Mouse (Mus musculus) layer of hippocampus, postnatal 10 days (tissue): ENCODE results near the gene Olfr1311. TPM values are rescaled to one million over a fixed set of nuclear protein-coding genes. Genes with fewer than 3 reads are reported as not detected.
"Not testable (repeated sequence)": the region's sequence is repeated elsewhere in the genome, so short reads cannot be mapped to it uniquely, and the experiment has no call there.

Experiments
- DNase-seq, 2 experiments: peaks; one replicate each; pipeline ENCODE4 v3.0.0; 2021; ENCODE audit warnings: low spot score in 2 of 2
- long read RNA-seq: library from polyadenylated mRNA; stranded (forward); transcript quantifications from one replicate; pipeline ENCODE4 v2.0.0, GENCODE M21; 2023
- total RNA-seq, 2 experiments: library from RNA; stranded (reverse); gene quantifications; 2 replicates each; pipeline ENCODE4 v1.2.3; 2021

The Olfr1311 gene
- not detected for total RNA-seq
- long read RNA-seq, result 0 reads

GRCm38 (mm10) chr2:112024312-112024711 lies at the start of gene Olfr1311:
Gene Olfr1311, minus strand, starts transcription at chr2:112024412.
- DNase-seq, result no peak

- no peak for DNase-seq
These were observed 25.9 kb upstream of the Olfr1311 start, which contains the start of gene Olfr1312 for GRCm38 (mm10) chr2:112050138-112050537. Gene Olfr1312, minus strand, starts transcription at chr2:112050238.

GRCm38 (mm10) chr2:112026971-112027370 lies 2.8 kb upstream of the Olfr1311 start:
- not testable (repeated sequence) for DNase-seq

GRCm38 (mm10) chr2:112014900-112015299 lies 9.3 kb downstream of the Olfr1311 start:
- no peak for DNase-seq

- no peak for DNase-seq
These were observed 11.6 kb downstream of the Olfr1311 start, which contains the start of gene Olfr1310 for GRCm38 (mm10) chr2:112012608-112013007. Gene Olfr1310, minus strand, starts transcription at chr2:112012708.

- DNase-seq, result no peak
These were observed 34.0 kb downstream of the Olfr1311 start, which contains the start of gene Olfr1309 for GRCm38 (mm10) chr2:111990181-111990580. Gene Olfr1309, minus strand, starts transcription at chr2:111990281.

Other genes starting within 250 kb of the Olfr1311 start
- gene Olfr1302, start 247.0 kb downstream of the Olfr1311 start, total RNA-seq, result not detected
- gene Olfr1303, start 204.1 kb downstream of the Olfr1311 start, total RNA-seq, result not detected
- not detected for gene Olfr1305, start 147.3 kb downstream of the Olfr1311 start, total RNA-seq
- gene Olfr1306, start 108.1 kb downstream of the Olfr1311 start, total RNA-seq, result not detected
- gene Olfr1307, start 75.0 kb downstream of the Olfr1311 start, total RNA-seq, result under 1 TPM; 0.02 to 0.04 TPM
- not detected for gene Olfr1308, start 59.5 kb downstream of the Olfr1311 start, total RNA-seq
- not detected for gene Olfr1309, start 34.1 kb downstream of the Olfr1311 start, total RNA-seq
- not detected for gene Olfr1310, start 11.7 kb downstream of the Olfr1311 start, total RNA-seq
- gene Olfr1312, start 25.8 kb upstream of the Olfr1311 start, total RNA-seq, result not detected
- not detected for gene Olfr1313, start 53.4 kb upstream of the Olfr1311 start, total RNA-seq
- not detected for gene Olfr1314, start 72.4 kb upstream of the Olfr1311 start, total RNA-seq
- gene Olfr1315-ps1, start 91.0 kb upstream of the Olfr1311 start, total RNA-seq, result not detected
- not detected for gene Olfr1316, start 110.6 kb upstream of the Olfr1311 start, total RNA-seq
- not detected for gene Olfr1317, start 115.9 kb upstream of the Olfr1311 start, total RNA-seq
- not detected for gene Olfr1318, start 129.8 kb upstream of the Olfr1311 start, total RNA-seq
- gene Lpcat4, start 215.1 kb upstream of the Olfr1311 start, total RNA-seq, result 10 to 100 TPM; 59.7 to 62.4 TPM
- not detected for gene Nutm1, start 234.9 kb upstream of the Olfr1311 start, total RNA-seq
- 10 to 100 TPM; 61.9 to 80.6 TPM for gene Nop10, start 237.5 kb upstream of the Olfr1311 start, total RNA-seq
- gene Slc12a6, start 241.4 kb upstream of the Olfr1311 start, total RNA-seq, result 10 to 100 TPM; 81.2 to 83.7 TPM
- gene Gm21985, start 241.9 kb upstream of the Olfr1311 start, total RNA-seq, result 1 to 10 TPM; 1.0 to 1.3 TPM